Mouse (Mus musculus): ENCODE measurements around the gene Pnmal1. TPM values are rescaled to one million over a fixed set of nuclear protein-coding genes. Genes with fewer than 3 reads are reported as not detected.

The Pnmal1 gene
- polyA plus RNA-seq, 1 experiment from 2014 or later: 1.0 TPM

GRCm38 (mm10) chr7:16993651-16994399, 34.3 kb downstream of the Pnmal1 start:
- Histone ChIP-seq H3K27ac (peak overlapping the region; percentile 91), H3K4me3 (peak overlapping the region; percentile 77), H3K9me3 (no peaks in the 10 kb centered on the region), H3K9ac (peak overlapping the region; percentile 90), H3K36me3 (peaks cover 35% of the 10 kb centered on the region), H3K4me2 (replicated peaks) (peak overlapping the region; percentile 88), H3K27me3 (no peaks in the 10 kb centered on the region), H3K4me1 (peaks cover 79% of the 10 kb centered on the region)
- WGBS: under 1% methylated on average over 27 of the region's 27 CpGs
- peak; percentile 94 for ATAC-seq (ENCODE audit: low FRiP score, low read depth)

- Histone ChIP-seq H3K27me3 (no peaks in the 10 kb centered on the region), H3K9me3 (no peaks in the 10 kb centered on the region), H3K27ac (peak overlapping the region; percentile 91), H3K4me3 (peak overlapping the region; percentile 77), H3K4me1 (peaks cover 79% of the 10 kb centered on the region), H3K9ac (peak overlapping the region; percentile 90), H3K4me2 (replicated peaks) (peak overlapping the region; percentile 88), H3K36me3 (peaks cover 39% of the 10 kb centered on the region)
- WGBS: 4% methylated on average over 20 of the region's 20 CpGs
- ATAC-seq (ENCODE audit: low FRiP score, low read depth): no peak
Observed at GRCm38 (mm10) chr7:16994400-16994799, 34.9 kb downstream of the Pnmal1 start.

- H3K9me3 ChIP-seq: no peaks in the 10 kb centered on the region
- peaks cover 48% of the 10 kb centered on the region for H3K36me3 ChIP-seq
- peak overlapping the region; percentile 90 for H3K9ac ChIP-seq
- ATAC-seq (ENCODE audit: low FRiP score, low read depth): no peak
- peak overlapping the region; percentile 88 for H3K4me2 ChIP-seq (replicated peaks)
- H3K4me3 ChIP-seq: peak overlapping the region; percentile 77
- H3K4me1 ChIP-seq: peaks cover 71% of the 10 kb centered on the region
- no peaks in the 10 kb centered on the region for H3K27me3 ChIP-seq
- WGBS: 90% methylated on average over 4 of the region's 4 CpGs
- no peak overlapping the region; the same call in 1 of the 2 replicates for H3K27ac ChIP-seq
Observed at GRCm38 (mm10) chr7:16995345-16995744, 35.9 kb downstream of the Pnmal1 start.

GRCm38 (mm10) chr7:16999233-16999632, 39.8 kb downstream of the Pnmal1 start:
- Histone ChIP-seq H3K4me1 (peaks cover 42% of the 10 kb centered on the region), H3K4me3 (no peak overlapping the region), H3K4me2 (replicated peaks) (no peak overlapping the region), H3K27me3 (no peaks in the 10 kb centered on the region), H3K9me3 (no peaks in the 10 kb centered on the region; the same call in 1 of the 2 replicates), H3K36me3 (peaks cover 70% of the 10 kb centered on the region), H3K9ac (no peak overlapping the region), H3K27ac (no peak overlapping the region)
- no peak for ATAC-seq (ENCODE audit: low FRiP score, low read depth)
- 69% methylated on average over 4 of the region's 4 CpGs for WGBS

- peaks cover 74% of the 10 kb centered on the region for H3K36me3 ChIP-seq
- no peak for ATAC-seq (ENCODE audit: low FRiP score, low read depth)
- H3K4me2 ChIP-seq (replicated peaks): no peak overlapping the region
- no peak overlapping the region for H3K27ac ChIP-seq
- no peaks in the 10 kb centered on the region for H3K27me3 ChIP-seq
- H3K9ac ChIP-seq: no peak overlapping the region
- no peak overlapping the region for H3K4me3 ChIP-seq
- 26% methylated on average over 4 of the region's 4 CpGs for WGBS
- peaks cover 39% of the 10 kb centered on the region for H3K4me1 ChIP-seq
- no peaks in the 10 kb centered on the region; the same call in 1 of the 2 replicates for H3K9me3 ChIP-seq
Observed at GRCm38 (mm10) chr7:16999650-17000049, 40.2 kb downstream of the Pnmal1 start.

GRCm38 (mm10) chr7:17002375-17003195, 43.1 kb downstream of the Pnmal1 start:
- WGBS: 13% methylated on average over 7 of the region's 7 CpGs
- Histone ChIP-seq H3K27me3 (no peaks in the 10 kb centered on the region), H3K36me3 (peaks cover 81% of the 10 kb centered on the region), H3K4me3 (no peak overlapping the region), H3K4me1 (peaks cover 10% of the 10 kb centered on the region), H3K9ac (no peak overlapping the region), H3K27ac (no peak overlapping the region), H3K4me2 (replicated peaks) (no peak overlapping the region), H3K9me3 (no peaks in the 10 kb centered on the region; the same call in 1 of the 2 replicates)
- peak; percentile 48 for ATAC-seq (ENCODE audit: low FRiP score, low read depth)

GRCm38 (mm10) chr7:17003230-17003960, 43.9 kb downstream of the Pnmal1 start:
- Histone ChIP-seq H3K4me1 (0 out of 2 replicates have a peak, but pooled peaks cover 2% of the 10 kb centered on the region), H3K9ac (no peak overlapping the region), H3K36me3 (peaks cover 81% of the 10 kb centered on the region), H3K4me2 (replicated peaks) (no peak overlapping the region), H3K4me3 (no peak overlapping the region), H3K27ac (no peak overlapping the region; the same call in 1 of the 2 replicates), H3K27me3 (no peaks in the 10 kb centered on the region), H3K9me3 (no peaks in the 10 kb centered on the region; the same call in 1 of the 2 replicates)
- no peak for ATAC-seq (ENCODE audit: low FRiP score, low read depth)
- 83% methylated on average over 7 of the region's 7 CpGs for WGBS

- Histone ChIP-seq H3K27me3 (no peaks in the 10 kb centered on the region), H3K9ac (no peak overlapping the region), H3K9me3 (no peaks in the 10 kb centered on the region; the same call in 1 of the 2 replicates), H3K36me3 (peaks cover 84% of the 10 kb centered on the region), H3K4me1 (no peaks in the 10 kb centered on the region), H3K27ac (no peak overlapping the region), H3K4me3 (no peak overlapping the region), H3K4me2 (replicated peaks) (no peak overlapping the region)
- WGBS: 80% methylated on average over 7 of the region's 7 CpGs
- ATAC-seq (ENCODE audit: low FRiP score, low read depth): no peak
Observed at GRCm38 (mm10) chr7:17004716-17005115, 45.2 kb downstream of the Pnmal1 start.

- 89% methylated on average over 4 of the region's 4 CpGs for WGBS
- H3K27ac ChIP-seq: no peak overlapping the region
- no peaks in the 10 kb centered on the region for H3K4me1 ChIP-seq
- no peaks in the 10 kb centered on the region for H3K27me3 ChIP-seq
- no peaks in the 10 kb centered on the region for H3K9me3 ChIP-seq
- H3K4me3 ChIP-seq: no peak overlapping the region
- H3K4me2 ChIP-seq (replicated peaks): no peak overlapping the region
- H3K36me3 ChIP-seq: peaks cover 92% of the 10 kb centered on the region
- no peak for ATAC-seq (ENCODE audit: low FRiP score, low read depth)
- no peak overlapping the region for H3K9ac ChIP-seq
Observed at GRCm38 (mm10) chr7:17007300-17007699, 47.8 kb downstream of the Pnmal1 start.

GRCm38 (mm10) chr7:17009326-17010009, 50.0 kb downstream of the Pnmal1 start:
- Histone ChIP-seq H3K36me3 (peaks cover 100% of the 10 kb centered on the region), H3K9me3 (no peaks in the 10 kb centered on the region), H3K4me3 (no peak overlapping the region), H3K4me1 (no peaks in the 10 kb centered on the region), H3K9ac (no peak overlapping the region), H3K4me2 (replicated peaks) (no peak overlapping the region), H3K27me3 (no peaks in the 10 kb centered on the region), H3K27ac (no peak overlapping the region)
- 87% methylated on average over 16 of the region's 16 CpGs for WGBS
- ATAC-seq (ENCODE audit: low FRiP score, low read depth): no peak

- Histone ChIP-seq H3K4me1 (no peaks in the 10 kb centered on the region), H3K27me3 (no peaks in the 10 kb centered on the region), H3K4me3 (no peak overlapping the region), H3K4me2 (replicated peaks) (no peak overlapping the region), H3K27ac (no peak overlapping the region), H3K36me3 (peaks cover 100% of the 10 kb centered on the region), H3K9ac (no peak overlapping the region), H3K9me3 (no peaks in the 10 kb centered on the region)
- 94% methylated on average over 5 of the region's 5 CpGs for WGBS
- no peak for ATAC-seq (ENCODE audit: low FRiP score, low read depth)
Observed at GRCm38 (mm10) chr7:17010010-17010347, 50.5 kb downstream of the Pnmal1 start.

Data from limb, embryonic 13.5 days (tissue).